Mouse (Mus musculus) midbrain, embryonic 13.5 days (tissue): ENCODE measurements around the gene Nid1. TPM values are rescaled to one million over a fixed set of nuclear protein-coding genes. Genes with fewer than 3 reads are reported as not detected.

ENCODE experiments used
- ATAC-seq: fragments of 200-750 bp; cut with Nextera tagmentation; 2 replicates; pipeline ENCODE4 v1.8.0; 2017; ENCODE audit warnings: mild to moderate bottlenecking, moderate TSS enrichment, moderate library complexity
- H3K27ac ChIP-seq: fragments of 300-500 bp; sonication (generic); 2 replicates; pipeline ENCODE4 v1.5.1; 2015; ENCODE audit warnings: inconsistent platforms, mild to moderate bottlenecking, moderate library complexity
- H3K27me3 ChIP-seq: fragments of 300-500 bp; sonication (generic); 2 replicates; pipeline ENCODE4 v1.6.1; 2015; ENCODE audit warnings: mild to moderate bottlenecking, inconsistent platforms
- H3K36me3 ChIP-seq: fragments of 300-500 bp; sonication (generic); 2 replicates; pipeline ENCODE4 v1.6.1; 2015; ENCODE audit warnings: mild to moderate bottlenecking, inconsistent platforms
- H3K4me1 ChIP-seq: fragments of 300-500 bp; sonication (generic); replicated peaks from 2 replicates; pipeline ENCODE4 v1.6.1; 2015; ENCODE audit warnings: inconsistent platforms
- H3K4me2 ChIP-seq: fragments of 300-500 bp; sonication (generic); replicated peaks from 2 replicates; pipeline ENCODE4 v1.6.1; 2015; ENCODE audit warnings: moderate library complexity, mild to moderate bottlenecking, inconsistent platforms
- H3K4me3 ChIP-seq: fragments of 300-500 bp; sonication (generic); replicated peaks from 2 replicates; pipeline ENCODE4 v1.5.1; 2015; ENCODE audit warnings: mild to moderate bottlenecking, inconsistent platforms
- H3K9ac ChIP-seq: fragments of 300-500 bp; sonication (generic); replicated peaks from 2 replicates; pipeline ENCODE4 v1.6.1; 2015; ENCODE audit warnings: mild to moderate bottlenecking, inconsistent platforms
- H3K9me3 ChIP-seq: fragments of 300-500 bp; sonication (generic); 2 replicates; pipeline ENCODE4 v1.6.1; 2016; ENCODE audit warnings: mild to moderate bottlenecking, inconsistent platforms
- WGBS: fragments of 180-500 bp; shearing (Covaris S2); methylation state at CpG from one replicate; pipeline ENCODE4 v1.1.7; 2015; 5-methylcytosine and 5-hydroxymethylcytosine counted together
- polyA plus RNA-seq: library from polyadenylated mRNA; unstranded; fragments of >200 nt; fragmentation: Nextera tagmentation; extraction: Ambion mirVana; gene quantifications from 2 replicates; pipeline ENCODE4 v1.2.1, GENCODE M21; 2015

Gene Nid1
- polyA plus RNA-seq, 1 experiment from 2014 or later, result 27.9 TPM

GRCm38 (mm10) chr13:13481033-13481432 lies 43.7 kb downstream of the Nid1 start:
- WGBS, result 33% methylated on average over 5 of the region's 5 CpGs
- Histone ChIP-seq H3K4me2 (no peak overlapping the region), H3K4me3 (no peak overlapping the region), H3K9me3 (no peaks in the 10 kb centered on the region), H3K27me3 (no peaks in the 10 kb centered on the region), H3K36me3 (no peaks in the 10 kb centered on the region), H3K4me1 (peaks cover 7% of the 10 kb centered on the region), H3K27ac (peak overlapping the region; percentile 66; the same call in 1 of the 2 replicates), H3K9ac (no peak overlapping the region)
- ATAC-seq, result peak; percentile 82

- H3K9ac ChIP-seq, result no peak overlapping the region
- peak overlapping the region; percentile 9; the same call in 1 of the 2 replicates for H3K27ac ChIP-seq
- no peak overlapping the region for H3K4me3 ChIP-seq
- no peaks in the 10 kb centered on the region for H3K36me3 ChIP-seq
- WGBS, result 71% methylated on average over 16 of the region's 16 CpGs
- H3K4me2 ChIP-seq, result no peak overlapping the region
- peak; percentile 59 for ATAC-seq
- no peaks in the 10 kb centered on the region for H3K9me3 ChIP-seq
- no peaks in the 10 kb centered on the region for H3K27me3 ChIP-seq
- H3K4me1 ChIP-seq, result peaks cover 7% of the 10 kb centered on the region
Observed at GRCm38 (mm10) chr13:13481875-13482674, 44.7 kb downstream of the Nid1 start.

GRCm38 (mm10) chr13:13484351-13484751 lies 47.0 kb downstream of the Nid1 start:
- Histone ChIP-seq H3K27ac (no peak overlapping the region), H3K4me3 (no peak overlapping the region), H3K27me3 (no peaks in the 10 kb centered on the region), H3K9me3 (no peaks in the 10 kb centered on the region), H3K4me1 (peaks cover 7% of the 10 kb centered on the region), H3K36me3 (no peaks in the 10 kb centered on the region), H3K9ac (no peak overlapping the region), H3K4me2 (no peak overlapping the region)
- ATAC-seq, result no peak
- 18% methylated on average over 7 of the region's 7 CpGs for WGBS

GRCm38 (mm10) chr13:13484883-13485282 lies 47.5 kb downstream of the Nid1 start:
- Histone ChIP-seq H3K9ac (no peak overlapping the region), H3K27me3 (no peaks in the 10 kb centered on the region), H3K4me3 (no peak overlapping the region), H3K36me3 (no peaks in the 10 kb centered on the region), H3K9me3 (no peaks in the 10 kb centered on the region), H3K4me2 (no peak overlapping the region), H3K27ac (no peak overlapping the region), H3K4me1 (peaks cover 7% of the 10 kb centered on the region)
- WGBS, result 75% methylated on average over 2 of the region's 2 CpGs
- no peak for ATAC-seq

GRCm38 (mm10) chr13:13485682-13486081 lies 48.3 kb downstream of the Nid1 start:
- no peak for ATAC-seq
- H3K9ac ChIP-seq, result no peak overlapping the region
- H3K4me3 ChIP-seq, result no peak overlapping the region
- H3K4me2 ChIP-seq, result no peak overlapping the region
- H3K36me3 ChIP-seq, result no peaks in the 10 kb centered on the region
- no peaks in the 10 kb centered on the region for H3K27me3 ChIP-seq
- H3K4me1 ChIP-seq, result peaks cover 7% of the 10 kb centered on the region
- no peaks in the 10 kb centered on the region for H3K9me3 ChIP-seq
- 52% methylated on average over 4 of the region's 4 CpGs for WGBS
- H3K27ac ChIP-seq, result no peak overlapping the region

- no peak overlapping the region for H3K4me2 ChIP-seq
- no peak for ATAC-seq
- H3K27ac ChIP-seq, result no peak overlapping the region
- 0 out of 2 replicates have a peak, but pooled peaks cover 3% of the 10 kb centered on the region for H3K4me1 ChIP-seq
- 72% methylated on average over 1 of the region's 1 CpGs for WGBS
- H3K9ac ChIP-seq, result no peak overlapping the region
- no peak overlapping the region for H3K4me3 ChIP-seq
- H3K36me3 ChIP-seq, result no peaks in the 10 kb centered on the region
- no peaks in the 10 kb centered on the region for H3K27me3 ChIP-seq
- H3K9me3 ChIP-seq, result no peaks in the 10 kb centered on the region
Observed at GRCm38 (mm10) chr13:13487851-13488250, 50.5 kb downstream of the Nid1 start.

- ATAC-seq, result no peak
- no peak overlapping the region for H3K27ac ChIP-seq
- 82% methylated on average over 5 of the region's 5 CpGs for WGBS
- no peaks in the 10 kb centered on the region for H3K27me3 ChIP-seq
- no peak overlapping the region for H3K4me3 ChIP-seq
- H3K9me3 ChIP-seq, result no peaks in the 10 kb centered on the region
- no peak overlapping the region for H3K9ac ChIP-seq
- H3K4me1 ChIP-seq, result no peaks in the 10 kb centered on the region
- H3K36me3 ChIP-seq, result no peaks in the 10 kb centered on the region
- H3K4me2 ChIP-seq, result no peak overlapping the region
Observed at GRCm38 (mm10) chr13:13489861-13490260, 52.5 kb downstream of the Nid1 start.

- Histone ChIP-seq H3K4me2 (no peak overlapping the region), H3K27me3 (no peaks in the 10 kb centered on the region), H3K9me3 (no peaks in the 10 kb centered on the region), H3K4me3 (no peak overlapping the region), H3K27ac (no peak overlapping the region), H3K4me1 (no peaks in the 10 kb centered on the region), H3K36me3 (no peaks in the 10 kb centered on the region), H3K9ac (no peak overlapping the region)
- no peak for ATAC-seq
- 79% methylated on average over 2 of the region's 2 CpGs for WGBS
Observed at GRCm38 (mm10) chr13:13492151-13492550, 54.8 kb downstream of the Nid1 start.

- no peak for ATAC-seq
- Histone ChIP-seq H3K9me3 (no peaks in the 10 kb centered on the region), H3K9ac (no peak overlapping the region), H3K4me3 (no peak overlapping the region), H3K27ac (no peak overlapping the region), H3K27me3 (no peaks in the 10 kb centered on the region), H3K36me3 (no peaks in the 10 kb centered on the region), H3K4me1 (no peaks in the 10 kb centered on the region), H3K4me2 (no peak overlapping the region)
- WGBS, result 56% methylated on average over 3 of the region's 3 CpGs
Observed at GRCm38 (mm10) chr13:13493517-13493916, 56.2 kb downstream of the Nid1 start.

- no peaks in the 10 kb centered on the region for H3K36me3 ChIP-seq
- no peak overlapping the region for H3K27ac ChIP-seq
- H3K9me3 ChIP-seq, result no peaks in the 10 kb centered on the region
- H3K4me1 ChIP-seq, result no peaks in the 10 kb centered on the region
- WGBS, result 81% methylated on average over 2 of the region's 2 CpGs
- H3K27me3 ChIP-seq, result no peaks in the 10 kb centered on the region
- H3K4me3 ChIP-seq, result no peak overlapping the region
- no peak overlapping the region for H3K9ac ChIP-seq
- ATAC-seq, result no peak
- no peak overlapping the region for H3K4me2 ChIP-seq
Observed at GRCm38 (mm10) chr13:13498022-13498421, 60.7 kb downstream of the Nid1 start.

GRCm38 (mm10) chr13:13502406-13502805 lies 65.1 kb downstream of the Nid1 start:
- no peak overlapping the region for H3K4me2 ChIP-seq
- no peak for ATAC-seq
- WGBS, result 89% methylated on average over 10 of the region's 10 CpGs
- no peak overlapping the region for H3K4me3 ChIP-seq
- no peak overlapping the region for H3K27ac ChIP-seq
- no peaks in the 10 kb centered on the region for H3K27me3 ChIP-seq
- no peaks in the 10 kb centered on the region for H3K4me1 ChIP-seq
- no peaks in the 10 kb centered on the region for H3K9me3 ChIP-seq
- no peaks in the 10 kb centered on the region for H3K36me3 ChIP-seq
- H3K9ac ChIP-seq, result no peak overlapping the region

GRCm38 (mm10) chr13:13503695-13504386 lies 66.5 kb downstream of the Nid1 start:
- H3K27me3 ChIP-seq, result no peaks in the 10 kb centered on the region
- H3K4me2 ChIP-seq, result no peak overlapping the region
- ATAC-seq, result no peak
- H3K4me1 ChIP-seq, result no peaks in the 10 kb centered on the region
- H3K36me3 ChIP-seq, result no peaks in the 10 kb centered on the region
- H3K4me3 ChIP-seq, result no peak overlapping the region
- 66% methylated on average over 4 of the region's 4 CpGs for WGBS
- no peaks in the 10 kb centered on the region for H3K9me3 ChIP-seq
- no peak overlapping the region for H3K27ac ChIP-seq
- H3K9ac ChIP-seq, result no peak overlapping the region
